Mouse (Mus musculus) 3T3-L1 (cell line): ENCODE measurements at regions not wholly inside any gene's neighbourhood (a gene's known extent, or its start where the extent isn't known, plus 50 kb on each side); places are given as distances from the start of the nearest gene placed in this dataset.

Source experiments
- DNase-seq: peaks from one replicate; pipeline ENCODE4 v3.0.0-alpha.2; 2015; ENCODE audit warnings: low read depth, low spot score

DNA sequence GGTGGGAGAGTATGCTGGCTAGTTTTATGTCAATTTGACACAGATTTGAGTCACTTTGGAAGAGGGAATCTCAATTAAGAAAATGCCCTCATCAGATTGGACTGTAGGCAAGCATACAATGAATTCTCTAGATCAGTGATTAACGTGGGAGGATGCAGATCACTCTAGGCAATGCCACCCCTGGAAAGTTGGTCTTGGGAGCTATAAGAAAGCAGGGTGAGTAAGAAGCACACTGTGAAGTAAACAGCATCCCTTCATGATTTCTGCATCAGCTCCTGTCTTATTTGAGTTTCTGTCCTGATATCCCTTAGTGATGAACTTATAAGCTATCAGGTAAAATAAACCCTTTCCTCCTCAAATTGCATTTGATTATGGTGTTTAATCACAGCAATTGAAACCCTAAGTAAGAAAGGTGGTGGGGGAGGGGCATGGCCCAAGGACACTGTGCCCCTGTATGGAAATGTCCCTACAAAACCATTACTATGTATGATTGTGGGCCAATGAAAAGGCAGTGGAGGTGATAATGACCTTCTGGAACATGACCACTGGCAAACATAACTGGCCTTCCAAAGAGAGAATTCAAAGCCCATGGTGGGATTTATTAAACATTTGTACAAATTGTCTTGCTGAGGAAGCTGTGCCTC, 640.3 kb upstream of the Vstm2b start:
- DNase-seq, result no peak

GRCm38 (mm10) chr7:40258377-40258739, 639.8 kb upstream of the Vstm2b start:
- DNase-seq, result peak; percentile 88

DNA sequence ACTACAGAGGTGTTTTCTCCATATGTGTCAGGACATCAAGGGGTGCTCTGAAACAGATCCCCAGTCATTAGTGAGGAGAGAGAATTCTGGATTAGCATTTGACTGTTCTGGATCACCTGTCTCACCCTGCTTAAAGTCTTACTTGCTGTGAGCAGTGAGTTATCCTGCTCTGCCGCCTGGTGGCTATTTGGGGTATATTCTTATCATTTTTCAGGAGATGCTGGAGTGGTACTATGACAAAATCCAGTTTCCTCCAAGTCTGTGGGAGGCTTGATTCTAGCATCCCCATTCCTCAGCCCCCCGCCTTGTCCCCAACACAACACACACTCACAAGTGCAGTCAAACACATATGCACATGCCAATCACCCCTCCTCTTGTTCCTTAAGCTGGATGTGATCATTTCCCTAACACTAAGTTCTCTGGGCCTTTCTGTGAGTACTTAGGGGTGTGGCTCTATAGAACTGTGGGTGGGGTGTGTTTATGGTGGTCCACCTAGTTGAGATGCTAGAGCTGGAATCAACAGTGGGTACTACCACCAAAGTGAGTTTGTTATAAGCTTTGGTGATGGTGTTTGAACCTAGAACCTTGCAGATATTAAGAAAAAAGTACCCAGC, 624.6 kb upstream of the Vstm2b start:
- DNase-seq, result peak; percentile 64

DNA sequence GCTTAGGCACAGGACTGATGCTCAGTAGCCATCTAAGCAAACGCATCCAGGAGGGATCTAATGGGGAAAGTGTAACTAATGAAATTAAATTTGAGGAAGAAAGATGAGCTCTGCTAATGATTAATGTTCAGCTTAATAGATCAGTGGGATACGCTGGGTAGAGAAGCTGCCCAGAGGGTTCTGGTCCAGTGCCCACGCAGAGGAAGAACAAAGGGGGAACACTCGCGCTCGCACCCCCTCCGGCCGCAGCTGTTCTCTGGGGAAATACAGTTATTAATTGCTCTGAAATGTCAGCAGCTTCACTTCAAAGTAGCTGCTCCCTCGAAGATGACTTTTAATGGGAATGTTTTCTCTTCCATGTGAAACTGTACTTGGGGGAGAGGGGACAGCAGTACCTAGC, 623.0 kb upstream of the Vstm2b start:
- DNase-seq, result no peak

- no peak for DNase-seq
These were observed 622.5 kb upstream of the Vstm2b start for GRCm38 (mm10) chr7:40275658-40276057.

- DNase-seq, result peak; percentile 57
These were observed 622.0 kb upstream of the Vstm2b start for GRCm38 (mm10) chr7:40276116-40276515.

GRCm38 (mm10) chr7:40290166-40290565, 608.0 kb upstream of the Vstm2b start:
- no peak for DNase-seq

DNA sequence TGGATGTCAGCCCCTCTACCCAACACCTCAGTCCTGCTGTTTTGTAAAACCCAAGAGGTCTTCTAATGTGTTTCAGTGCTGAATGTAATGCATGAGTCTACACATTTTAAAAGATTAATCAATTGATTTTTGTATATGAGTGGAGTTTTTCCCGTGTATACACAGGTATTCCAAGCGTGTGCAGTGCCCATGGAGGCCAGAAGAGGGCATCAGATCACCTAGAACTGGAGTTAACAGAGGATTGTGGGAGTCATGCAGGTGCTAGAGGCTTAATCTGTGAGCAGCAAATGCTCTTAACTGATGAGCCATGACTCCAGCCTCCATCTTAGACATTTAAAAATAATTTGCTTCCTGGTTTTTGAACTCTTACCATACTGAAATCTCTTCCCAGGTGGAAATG, 587.6 kb upstream of the Vstm2b start:
- no peak for DNase-seq

DNA sequence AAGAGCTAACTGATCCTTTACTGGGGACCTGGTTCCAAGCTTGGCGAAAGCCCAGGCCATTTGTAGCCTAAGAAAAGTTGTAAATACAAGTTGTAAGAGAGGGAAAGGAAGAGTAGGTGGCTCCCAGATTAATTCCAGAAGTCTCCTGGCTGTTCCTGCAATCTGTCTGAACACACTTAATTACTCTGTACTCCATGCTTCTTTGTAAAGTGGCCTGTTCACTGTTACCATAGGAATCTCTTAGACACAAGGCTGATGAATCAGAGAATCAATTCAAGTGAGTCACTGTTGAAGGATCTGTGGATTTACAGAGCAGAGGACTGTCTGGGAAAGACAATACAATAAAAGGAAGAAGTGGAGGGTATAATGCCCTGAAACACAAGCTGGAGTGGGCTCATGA, 577.0 kb upstream of the Vstm2b start:
- peak; percentile 3 for DNase-seq

- no peak for DNase-seq
These were observed 572.9 kb upstream of the Vstm2b start for GRCm38 (mm10) chr7:40325188-40325705.

GRCm38 (mm10) chr7:40332455-40332854, 565.7 kb upstream of the Vstm2b start:
- no peak for DNase-seq

- peak; percentile 30 for DNase-seq
These were observed 545.8 kb upstream of the Vstm2b start for GRCm38 (mm10) chr7:40352306-40352705.

GRCm38 (mm10) chr7:40362719-40363118, 535.4 kb upstream of the Vstm2b start:
- no peak for DNase-seq

DNA sequence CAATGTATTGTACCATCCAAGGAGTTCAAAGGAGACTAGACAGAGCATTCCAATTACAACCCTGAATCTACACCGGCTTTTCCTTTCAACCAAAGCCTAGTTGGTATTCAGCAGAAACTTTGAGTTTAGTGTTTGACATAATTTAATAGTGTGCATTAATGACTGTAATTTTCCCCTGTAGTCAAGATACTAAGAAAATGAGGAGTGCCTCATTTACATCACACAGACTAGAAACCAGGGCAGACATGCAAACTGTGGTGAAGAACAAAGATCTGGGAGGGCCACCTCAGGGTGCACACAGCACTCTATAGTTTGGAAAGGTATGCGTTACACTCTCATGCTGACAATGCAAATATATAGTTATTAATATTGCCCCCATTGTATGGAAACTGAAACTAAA, 525.4 kb upstream of the Vstm2b start:
- no peak for DNase-seq

DNA sequence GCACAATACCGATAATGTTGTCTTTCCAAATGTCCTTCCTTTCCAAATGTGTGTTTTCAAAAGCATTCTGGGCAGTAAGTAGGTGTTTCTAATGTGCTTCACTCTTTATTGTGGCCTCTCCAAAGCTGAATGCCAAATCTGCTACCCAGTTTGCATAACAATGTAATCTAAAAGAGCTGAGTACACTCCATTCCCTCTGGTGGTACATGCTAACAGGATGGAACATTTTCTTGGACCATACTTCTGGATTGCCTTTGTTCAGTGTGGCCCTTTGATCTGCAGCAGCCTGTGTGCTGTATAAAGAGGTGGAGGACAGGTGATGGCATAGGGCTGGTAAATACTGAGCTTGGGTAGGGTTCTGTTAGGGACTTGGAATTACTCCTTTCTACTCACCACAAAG, 520.3 kb upstream of the Vstm2b start:
- DNase-seq, result no peak

DNA sequence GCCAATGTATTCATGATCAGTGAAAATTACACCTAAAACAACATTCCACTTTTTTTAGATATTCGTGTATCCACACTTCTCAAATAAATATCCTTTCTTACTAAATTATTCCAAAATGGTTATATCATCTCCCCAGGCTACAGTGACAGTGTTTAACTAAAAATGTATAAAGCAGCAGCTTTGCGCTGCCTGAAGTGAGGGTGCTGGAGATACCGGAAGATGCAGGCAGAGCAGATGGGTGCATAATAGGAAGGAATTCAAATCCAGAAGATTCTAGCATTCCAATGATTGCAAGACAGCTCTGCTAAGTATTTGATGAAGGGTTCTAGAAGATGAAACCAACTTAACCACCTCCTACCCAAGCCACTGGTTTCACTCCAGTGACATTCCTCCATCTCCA, 516.9 kb upstream of the Vstm2b start:
- no peak for DNase-seq

GRCm38 (mm10) chr7:40388152-40388551, 510.0 kb upstream of the Vstm2b start:
- DNase-seq, result no peak

GRCm38 (mm10) chr7:40389795-40390194, 508.3 kb upstream of the Vstm2b start:
- no peak for DNase-seq

DNA sequence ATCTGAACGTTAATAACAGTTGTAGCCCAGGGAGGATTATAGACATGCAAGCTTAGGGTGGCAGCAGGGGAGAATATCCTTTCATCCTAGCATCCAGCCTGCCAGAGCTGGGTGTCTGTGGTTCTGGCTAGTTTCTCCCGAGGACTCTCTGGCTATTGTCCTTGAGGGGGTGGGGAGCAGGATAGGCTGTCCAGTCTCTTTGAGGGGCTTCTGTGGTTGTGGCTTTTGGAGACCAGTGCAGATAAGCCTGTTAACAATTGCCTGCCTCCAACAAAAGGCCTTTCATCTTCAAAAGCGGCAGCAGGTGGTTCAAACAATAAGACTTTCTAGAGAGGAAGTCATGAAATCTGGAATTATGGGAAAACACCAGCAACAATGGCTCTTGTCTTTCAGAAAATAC, 507.2 kb upstream of the Vstm2b start:
- no peak for DNase-seq

- DNase-seq, result no peak
These were observed 506.5 kb upstream of the Vstm2b start for GRCm38 (mm10) chr7:40391626-40392025.

DNA sequence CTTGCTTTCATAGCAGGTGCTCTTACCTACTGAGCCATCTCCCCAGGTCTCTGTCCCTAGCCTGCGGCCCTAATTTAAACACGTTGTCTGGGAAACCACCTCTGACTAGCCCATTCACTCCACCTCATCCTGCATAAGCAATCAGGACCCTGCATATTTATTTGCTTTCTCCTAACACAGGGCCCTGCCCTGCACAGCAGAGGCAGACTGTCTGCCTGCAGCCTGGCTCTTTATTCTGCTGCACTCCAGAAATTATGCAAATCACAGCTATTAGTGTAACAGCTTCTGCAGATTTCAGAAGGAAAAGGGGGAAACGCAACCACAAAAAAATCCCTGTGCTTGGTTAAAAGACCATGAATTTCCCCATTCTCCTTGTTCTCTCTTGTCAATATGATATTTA, 505.9 kb upstream of the Vstm2b start:
- DNase-seq, result no peak

GRCm38 (mm10) chr7:40392699-40393098, 505.4 kb upstream of the Vstm2b start:
- no peak for DNase-seq

GRCm38 (mm10) chr7:40398266-40398665, 499.9 kb upstream of the Vstm2b start:
- DNase-seq, result no peak

DNA sequence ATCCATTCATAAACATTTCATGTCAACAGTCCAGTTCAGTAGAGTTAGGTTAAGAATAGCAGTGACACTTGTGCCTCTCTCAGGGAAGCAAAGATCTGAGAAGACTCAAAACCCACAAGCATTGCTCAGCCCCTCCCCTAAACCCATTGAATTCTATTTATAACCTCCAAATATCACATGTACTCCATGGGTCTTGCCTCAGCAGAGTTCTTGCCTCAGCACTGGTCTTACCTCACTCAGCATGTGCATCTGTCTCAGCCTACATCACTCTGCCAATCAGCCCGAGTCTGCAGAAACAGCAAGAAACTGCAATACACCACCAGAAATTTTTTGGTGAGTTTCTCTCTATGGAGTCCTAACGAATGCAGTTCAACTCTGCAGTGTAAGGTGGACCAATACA, 478.8 kb upstream of the Vstm2b start:
- no peak for DNase-seq
